Mouse (Mus musculus): ENCODE data around the gene Psmc6.

GRCm38 (mm10) chr14:45318426-45319236 is 11.0 kb upstream of the Psmc6 start, which contains the start of gene Ero1l:
- TF ChIP-seq CHD2 (IDR thresholded peaks at IDR 0.05; ENCODE audit: low read length) (no peak), E2F4 (IDR thresholded peaks at IDR 0.05; ENCODE audit: insufficient replicate concordance, low read depth, low read length) (no peak), POLR2A (IDR thresholded peaks at IDR 0.05; ENCODE audit: low read depth, low read length) (peak; percentile 92), POLR2AphosphoS2 (IDR thresholded peaks at IDR 0.05; ENCODE audit: low read depth, low read length) (no peak), USF1 (IDR thresholded peaks at IDR 0.05; ENCODE audit: low read depth, low read length) (no peak), CHD1 (IDR thresholded peaks at IDR 0.05; ENCODE audit: low read depth, low read length) (no peak), TBP (conservative IDR thresholded peaks at IDR 0.05; ENCODE audit: low read depth, low read length) (0 out of 2 replicates have a peak, but pooled peaks have one; percentile 14)

Measured in CH12.LX (cell line).